Mouse (Mus musculus) thymus, adult 2 months (tissue): ENCODE results near the gene Tnk1.
A peak's percentile ranks its signal among the peaks of the same experiment; 100 is the strongest.

Experiments
- CTCF ChIP-seq: fragments of 200-500 bp; IDR thresholded peaks from 2 replicates; pipeline ENCODE4 v1.5.1; 2012; ENCODE audit warnings: mild to moderate bottlenecking, control low read depth, low read length, moderate library complexity, borderline replicate concordance; ENCODE audit not compliant: control insufficient read depth, poor library complexity, insufficient read depth; ENCODE audit errors: extremely low read depth
- POLR2A ChIP-seq: fragments of 200-500 bp; IDR thresholded peaks from 2 replicates; pipeline ENCODE4 v1.6.1; 2012; ENCODE audit warnings: mild to moderate bottlenecking, low read length, control low read depth, moderate library complexity; ENCODE audit not compliant: control insufficient read depth, poor library complexity, insufficient read depth; ENCODE audit errors: extremely low read depth

GRCm38 (mm10) chr11:69846738-69847688, 11.5 kb downstream of the Tnk1 start:
- TF ChIP-seq CTCF (no peak), POLR2A (0 out of 2 replicates have a peak, but pooled peaks have one; percentile 7)
